Mouse (Mus musculus) 3134 (cell line): ENCODE data around the gene Ehd3.

ENCODE experiments used
- DNase-seq: peaks from one replicate; pipeline ENCODE4 v3.0.0-alpha.2; 2011; ENCODE audit warnings: low spot score; ENCODE audit not compliant: insufficient read length; ENCODE audit errors: extremely low read depth

The Ehd3 gene

DNA sequence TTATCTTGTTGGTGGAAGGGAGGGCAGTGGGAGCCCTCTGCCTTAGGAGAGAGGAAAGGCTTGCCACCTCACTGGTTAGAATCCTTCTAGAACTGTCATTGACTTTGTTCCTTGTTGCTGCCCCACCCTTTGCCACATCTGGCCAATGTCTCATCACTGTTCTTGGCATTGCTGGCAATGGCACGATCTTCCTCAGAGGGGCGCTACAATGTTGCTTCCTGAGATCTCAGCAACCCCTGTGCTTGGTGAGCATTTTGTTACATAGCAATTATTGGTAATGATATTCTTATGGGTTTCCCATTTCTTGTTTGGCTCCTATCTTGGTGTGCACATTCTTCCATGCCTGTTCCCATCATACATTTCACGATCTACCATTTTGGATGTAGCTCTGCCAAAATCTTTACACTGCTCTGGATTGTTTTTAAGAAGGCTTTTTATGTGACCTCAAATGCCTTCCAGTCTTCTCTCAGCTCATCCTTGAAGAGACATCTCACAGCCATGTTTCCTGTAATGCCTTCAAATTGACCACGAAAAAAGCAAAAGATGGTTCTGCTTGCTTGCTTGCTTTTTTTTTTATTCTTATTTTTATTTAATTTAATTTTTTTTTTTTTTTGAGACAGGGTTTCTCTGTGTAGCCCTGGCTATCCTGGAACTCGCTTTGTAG, at the start of gene Ehd3:
Gene Ehd3 (plus strand): TSS at position 614 of the 664 bp plus-strand sequence.
- DNase-seq, result no peak

DNA sequence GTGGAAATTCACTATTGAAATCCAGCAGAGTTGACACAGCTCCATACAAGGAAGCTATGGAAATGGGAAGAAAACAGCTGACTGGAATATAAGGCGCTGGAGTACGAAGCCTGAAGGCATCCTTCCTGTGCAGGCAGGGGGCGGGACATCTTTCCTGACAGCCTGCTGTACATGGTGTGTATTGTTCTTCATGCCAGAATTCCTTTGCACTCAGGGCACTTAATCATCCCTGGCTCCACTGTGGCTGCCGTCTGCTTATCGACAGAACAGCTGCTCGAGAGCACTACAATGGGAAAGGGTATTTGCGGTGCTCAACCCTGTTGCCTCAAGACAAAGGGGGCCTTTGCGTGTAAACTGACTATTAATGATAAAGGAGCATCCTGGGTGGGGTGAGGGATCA, 33.0 kb upstream of the Ehd3 start:
- no peak for DNase-seq

DNA sequence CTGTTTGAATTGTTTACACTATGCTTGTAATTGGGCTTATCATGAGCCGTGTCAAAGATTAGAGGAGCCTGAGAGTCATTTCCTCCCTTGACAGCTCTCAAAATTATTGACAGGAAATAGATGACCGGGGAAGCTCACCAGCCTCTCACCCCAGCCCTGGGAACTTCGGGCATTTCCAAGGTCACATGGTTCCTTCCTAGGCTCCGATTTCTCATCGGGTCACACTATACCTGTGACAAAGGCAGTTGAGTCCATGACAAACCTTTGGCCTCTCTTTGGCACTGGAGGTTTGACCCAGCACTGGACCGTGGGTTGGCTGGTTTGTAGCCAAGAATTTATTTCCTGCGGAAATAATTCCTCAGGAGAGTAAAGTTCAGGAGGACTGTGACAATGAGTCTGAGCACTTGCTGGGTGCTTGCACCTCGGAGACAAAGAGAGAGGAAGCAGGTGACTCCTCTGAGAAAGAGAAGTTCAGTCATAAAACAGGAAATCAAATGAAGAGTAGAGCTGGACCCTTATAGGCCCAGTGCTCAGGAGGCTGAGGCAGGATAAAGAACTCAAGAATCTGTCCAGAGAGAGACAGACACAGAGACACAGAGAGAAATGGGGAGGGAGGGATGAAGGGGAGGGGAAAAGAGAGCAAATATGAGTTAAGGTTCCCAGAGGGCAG, 17.2 kb upstream of the Ehd3 start:
- no peak for DNase-seq

DNA sequence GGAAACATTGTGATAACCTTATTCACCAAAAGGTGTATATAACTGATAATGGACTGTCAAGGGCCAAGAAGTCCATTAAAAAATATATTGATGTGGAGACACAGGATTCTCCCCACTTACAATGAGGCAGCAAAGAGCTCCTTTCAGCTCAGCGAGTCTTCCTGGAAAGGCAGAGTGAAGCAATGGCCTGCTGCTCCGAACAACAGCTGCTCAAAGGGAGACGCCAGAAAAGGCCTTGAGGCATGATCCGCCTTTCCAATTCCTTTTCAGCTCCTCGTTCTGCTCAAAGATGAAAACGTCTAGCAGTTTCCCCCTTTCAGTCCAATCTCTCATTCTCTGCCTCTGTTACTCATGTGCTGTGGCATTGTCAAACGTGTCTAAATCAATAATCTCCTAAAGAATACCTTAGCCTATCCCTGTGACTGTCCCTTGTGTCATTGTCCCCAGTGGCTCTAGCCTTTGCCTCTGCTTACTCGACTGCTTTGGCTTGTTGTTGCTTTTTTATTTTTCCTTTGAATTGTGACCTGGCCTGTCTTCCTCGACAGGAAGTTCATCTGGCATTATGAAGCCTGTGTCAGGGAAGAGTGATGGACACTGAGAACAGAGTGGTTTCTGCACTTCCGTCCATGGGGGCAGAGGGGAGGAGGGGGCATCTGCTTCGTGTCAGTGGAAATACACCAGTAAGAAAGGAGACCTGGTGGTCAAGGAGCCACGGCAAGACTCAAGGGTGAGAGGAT, 13.5 kb upstream of the Ehd3 start:
- DNase-seq, result no peak

DNA sequence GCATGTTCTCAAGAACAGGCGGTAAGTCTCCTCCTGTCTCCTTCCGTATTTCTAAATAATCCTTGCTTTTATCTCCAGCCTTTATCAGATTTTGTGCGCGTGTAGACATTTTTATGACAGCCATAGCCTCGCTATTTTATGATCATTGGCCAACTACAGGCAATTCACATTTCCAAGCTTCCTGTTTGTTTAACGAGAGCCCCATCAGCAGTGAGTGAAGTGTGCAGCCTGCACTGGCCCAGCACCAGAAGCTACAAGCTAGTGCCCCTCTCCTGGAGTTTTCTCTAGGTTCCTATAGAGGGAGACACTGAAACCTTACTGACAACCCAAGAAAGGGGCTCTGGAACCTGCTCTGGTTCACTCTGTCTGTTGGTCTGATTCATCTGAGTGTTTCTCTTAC, 7.1 kb upstream of the Ehd3 start:
- DNase-seq, result no peak

DNA sequence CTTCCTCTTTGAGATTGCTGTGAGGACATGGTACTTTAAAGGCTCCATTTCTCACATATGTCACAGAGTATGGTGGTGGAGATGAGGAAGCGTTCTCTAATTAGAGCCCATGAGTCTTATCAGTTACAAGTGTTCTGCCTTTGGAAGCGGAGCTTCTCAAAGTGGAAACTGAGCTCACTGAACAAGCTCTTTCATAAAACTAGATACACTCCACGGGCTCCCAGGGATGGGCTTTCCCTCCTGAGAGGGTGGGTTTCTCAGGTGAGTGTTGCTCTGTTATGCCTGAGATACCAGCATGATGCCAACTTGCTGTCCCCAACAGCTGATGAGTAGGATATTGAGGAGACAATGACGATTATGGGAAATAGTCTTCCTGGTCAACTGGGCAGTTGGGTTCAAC, 6.2 kb upstream of the Ehd3 start:
- no peak for DNase-seq

DNA sequence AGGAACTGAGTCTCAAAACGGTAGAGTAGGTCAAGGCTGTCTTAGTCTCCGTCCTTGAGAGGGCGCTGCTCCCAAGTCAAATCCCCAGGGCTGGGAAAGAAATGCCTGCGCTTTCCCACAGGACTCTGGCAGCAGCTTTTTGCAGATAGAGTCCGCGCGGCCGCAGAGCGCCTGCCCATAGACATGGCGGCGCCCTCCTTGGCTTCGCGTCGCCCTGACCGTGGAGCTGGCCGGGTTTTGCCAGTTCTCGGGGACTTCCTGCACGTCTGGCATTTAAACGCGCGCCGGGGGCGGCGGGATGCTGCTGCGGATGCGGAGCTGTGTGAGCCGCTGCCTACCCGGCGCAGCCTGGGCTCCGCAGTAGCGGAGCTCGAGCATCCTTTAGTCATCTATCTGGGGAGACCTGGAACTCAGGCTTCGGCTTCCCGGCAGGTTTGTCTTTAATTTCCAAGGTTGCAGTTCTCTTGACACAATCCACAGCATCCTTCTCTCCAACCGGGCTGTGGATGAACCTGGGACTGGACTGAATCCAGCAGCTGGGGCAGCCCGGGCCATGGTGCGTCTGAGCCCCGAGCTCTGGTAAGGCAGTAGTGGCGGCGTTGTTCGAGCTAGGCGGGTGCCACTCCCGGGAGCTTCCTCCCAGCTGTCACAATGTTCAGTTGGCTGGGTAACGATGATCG, 798 bp downstream of the Ehd3 start:
- DNase-seq, result peak; percentile 82

DNA sequence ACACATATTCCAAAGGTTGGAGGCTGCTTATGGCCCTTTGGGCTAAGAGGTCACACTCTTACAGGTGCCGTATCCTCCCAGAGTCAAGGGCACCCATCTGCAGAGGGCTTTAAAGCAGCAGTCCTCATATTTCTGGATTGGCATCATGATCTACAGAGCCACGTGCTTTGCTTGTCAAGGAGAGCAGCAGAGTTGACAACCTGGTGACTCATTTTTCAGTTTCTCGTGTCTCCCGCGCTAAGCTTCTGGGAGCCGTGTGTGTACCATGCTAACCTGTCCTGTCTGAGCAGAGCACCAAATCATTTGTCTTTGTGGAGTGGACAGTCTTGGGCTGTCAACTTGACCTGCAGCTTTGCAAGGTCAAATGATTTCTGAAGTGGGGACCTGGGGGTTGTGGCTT, 2.4 kb downstream of the Ehd3 start:
- no peak for DNase-seq

DNA sequence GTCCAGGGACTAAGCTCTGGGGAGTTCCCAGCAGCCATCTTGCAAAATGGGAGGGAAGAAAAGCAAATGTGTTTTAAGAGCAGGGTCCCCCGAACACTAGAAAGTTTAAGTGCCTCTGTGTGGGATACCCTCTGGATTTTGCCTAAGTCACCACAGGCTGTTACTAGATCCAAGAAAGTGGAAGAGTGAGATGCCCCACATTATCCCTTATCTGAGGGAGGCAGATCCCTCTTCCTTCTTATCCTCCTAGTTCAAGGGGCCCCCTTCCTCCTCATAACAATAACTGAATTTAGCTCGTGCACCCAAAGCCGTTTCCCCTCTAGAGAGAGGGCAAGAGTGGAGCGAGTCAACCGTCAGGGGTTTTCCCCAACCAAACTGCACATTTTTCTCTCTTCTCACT, 3.3 kb downstream of the Ehd3 start:
- no peak for DNase-seq

DNA sequence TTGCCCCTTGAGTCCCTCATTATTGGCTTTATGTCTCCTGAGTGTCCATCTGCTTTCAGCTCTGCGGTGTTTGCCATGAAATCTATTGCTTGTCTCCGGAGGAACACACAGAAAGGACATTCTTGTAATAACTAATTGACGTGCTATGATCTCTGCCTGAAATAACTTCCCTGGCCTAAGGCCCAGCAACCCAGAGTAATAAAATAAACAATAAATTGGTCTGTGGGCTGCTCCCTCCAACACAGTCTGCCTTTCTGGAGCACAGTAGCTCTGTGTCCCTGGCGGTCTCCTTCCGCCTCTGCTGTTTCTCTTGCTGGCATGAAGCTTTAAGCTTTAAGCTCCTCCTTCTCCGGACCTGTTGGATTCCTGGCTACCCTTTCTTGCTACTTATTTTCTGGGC, 4.5 kb downstream of the Ehd3 start:
- DNase-seq, result no peak

DNA sequence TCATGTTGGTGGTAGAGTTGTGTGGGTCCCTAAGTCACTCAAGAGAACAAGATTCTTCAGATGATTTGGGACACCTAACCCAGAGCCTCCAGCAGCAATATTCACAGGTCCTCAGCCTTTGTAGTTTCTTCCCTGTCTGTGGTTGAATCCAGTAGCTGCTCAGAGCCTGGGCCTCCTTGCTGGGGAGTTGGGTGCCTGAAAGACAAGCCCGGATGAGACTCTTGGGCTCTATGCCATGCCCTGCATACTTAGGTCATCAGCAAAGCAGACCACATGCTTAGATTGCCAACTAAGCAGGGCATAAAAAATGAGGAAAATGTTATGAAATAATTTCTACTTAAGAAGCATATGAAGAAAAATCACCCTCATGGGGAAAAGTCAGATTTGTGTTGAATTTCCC, 6.9 kb downstream of the Ehd3 start:
- DNase-seq, result no peak

DNA sequence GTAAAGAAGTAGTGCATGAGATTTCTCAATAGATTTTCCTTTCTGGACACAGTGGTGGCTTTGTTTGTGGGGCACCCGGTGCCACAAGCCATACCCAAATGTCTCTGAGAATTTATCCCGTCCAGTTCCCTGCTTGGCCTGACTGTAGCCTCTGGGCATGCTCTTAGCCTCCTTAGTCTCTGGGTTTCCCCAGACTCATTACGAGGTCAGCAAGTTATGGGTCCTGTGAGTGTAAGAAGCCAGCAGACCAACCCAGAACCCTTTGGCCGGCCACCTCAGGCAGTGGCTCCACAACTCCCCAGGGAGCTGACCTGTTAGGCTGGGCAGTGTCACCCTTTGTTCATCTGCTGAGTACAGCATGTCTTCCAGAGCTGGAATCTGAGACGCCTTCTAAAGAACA, 7.6 kb downstream of the Ehd3 start:
- DNase-seq, result peak; percentile 37

DNA sequence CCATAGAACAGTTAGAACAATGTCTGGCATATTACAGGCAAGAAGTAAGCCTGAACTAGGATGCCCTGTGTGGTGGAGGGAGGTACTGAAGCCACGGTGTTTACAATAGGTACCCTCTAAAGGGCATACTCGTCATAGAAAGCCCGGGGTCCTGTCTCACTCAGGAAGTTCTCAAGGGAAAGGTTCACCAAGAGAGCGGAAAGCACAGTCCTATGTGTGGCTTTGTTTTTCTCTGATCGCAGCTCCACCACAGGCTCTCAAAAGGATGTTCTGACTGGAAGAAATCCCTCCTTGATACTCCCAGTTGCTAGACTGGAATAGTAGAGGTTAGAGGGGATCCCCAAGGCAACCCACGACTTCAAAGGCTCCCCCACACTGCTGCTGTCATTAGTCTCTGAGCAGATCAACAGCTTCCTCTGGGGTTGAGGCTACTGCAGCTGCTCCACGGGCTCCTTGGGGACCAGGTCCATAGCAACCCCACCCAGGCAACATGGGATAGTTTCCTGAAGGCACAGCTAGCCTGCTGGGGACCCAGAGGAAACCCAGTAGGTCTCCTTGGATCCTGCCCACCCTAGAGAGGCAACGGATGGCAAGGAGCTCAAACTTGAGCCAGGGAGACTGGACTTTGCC, 9.2 kb downstream of the Ehd3 start:
- no peak for DNase-seq

DNA sequence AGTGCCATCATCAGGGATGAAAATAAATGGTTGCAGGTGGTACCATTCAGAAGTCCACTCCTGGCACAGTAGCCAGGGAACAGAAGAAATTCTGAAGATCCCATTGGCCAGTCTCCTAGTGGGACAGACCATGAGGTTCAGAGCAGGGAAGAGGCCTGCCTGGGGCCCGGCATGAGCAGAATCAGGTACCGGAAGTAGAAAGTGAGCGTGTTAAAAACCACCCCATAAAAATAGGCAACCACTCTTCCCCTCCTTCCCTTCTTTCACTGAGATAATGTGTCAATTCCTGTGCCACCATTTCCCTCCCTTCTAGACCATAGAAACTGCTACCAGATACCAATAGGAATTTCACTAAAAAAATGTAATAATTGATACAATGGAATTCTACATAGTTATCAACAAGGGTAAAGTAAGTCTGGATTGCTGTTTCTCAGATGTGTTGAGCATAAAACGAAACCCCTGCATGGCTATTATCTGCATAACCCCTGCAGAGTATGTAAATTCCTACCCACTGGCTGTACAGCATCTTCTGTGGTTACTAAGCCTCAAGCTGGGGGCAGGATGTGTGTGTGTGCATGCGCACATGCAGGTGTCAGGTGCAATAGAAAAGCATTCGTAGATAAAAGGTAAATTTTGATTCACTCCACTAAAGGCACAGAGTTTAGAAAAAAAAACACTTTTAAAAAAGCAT, 10.7 kb downstream of the Ehd3 start:
- no peak for DNase-seq

DNA sequence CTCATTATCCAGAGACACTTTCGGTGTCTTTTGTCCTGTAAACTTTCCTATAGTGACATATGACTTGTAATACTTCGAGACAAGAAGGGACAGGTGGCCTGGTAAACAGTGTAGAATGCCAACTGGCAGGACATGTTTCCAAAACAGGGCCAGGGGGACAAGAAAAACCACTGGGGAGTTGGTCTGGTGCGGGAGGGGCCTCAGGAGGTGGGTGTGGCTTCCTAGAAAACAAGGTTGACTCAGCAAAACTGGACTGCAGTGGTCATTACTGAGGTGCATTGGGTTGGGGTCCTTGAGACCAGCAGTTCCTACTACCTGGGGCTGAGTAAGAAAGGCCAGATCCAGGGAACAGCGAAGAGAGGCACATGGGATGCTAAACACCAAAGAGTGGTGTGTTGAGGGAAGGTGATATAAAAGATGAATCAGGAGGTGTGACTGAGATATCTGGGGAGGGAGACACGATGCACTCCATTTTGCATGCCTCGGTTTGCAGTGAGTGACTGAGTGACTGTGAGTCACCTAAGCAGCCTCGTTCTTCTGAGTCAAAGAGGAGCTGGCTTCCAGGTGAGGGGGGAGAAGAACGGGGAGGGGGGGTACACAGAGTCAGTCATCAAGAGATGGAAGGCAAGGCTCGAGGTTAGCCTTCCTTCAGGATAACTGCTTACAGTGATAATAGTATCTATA, 13.9 kb downstream of the Ehd3 start:
- DNase-seq, result no peak

DNA sequence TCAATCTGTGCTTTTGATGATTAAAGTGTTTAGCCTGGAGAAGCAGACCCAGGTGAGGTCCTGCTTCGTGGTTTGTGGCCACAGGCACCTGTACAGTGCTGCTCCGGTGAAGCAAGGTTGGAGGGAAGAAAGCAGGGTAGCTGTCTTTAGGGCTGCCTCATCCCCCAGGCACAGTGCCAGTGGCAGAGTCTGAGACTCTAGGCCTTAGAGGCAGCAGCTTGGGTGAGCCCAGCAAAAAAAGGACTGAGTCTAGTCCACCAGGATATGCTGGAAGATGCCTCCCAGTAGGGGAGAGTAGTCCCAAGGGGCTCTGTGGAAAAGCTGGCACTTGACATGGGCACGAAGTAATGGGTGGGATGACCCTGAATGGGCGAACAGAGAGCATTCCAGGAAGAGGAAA, 15.0 kb downstream of the Ehd3 start:
- DNase-seq, result no peak

DNA sequence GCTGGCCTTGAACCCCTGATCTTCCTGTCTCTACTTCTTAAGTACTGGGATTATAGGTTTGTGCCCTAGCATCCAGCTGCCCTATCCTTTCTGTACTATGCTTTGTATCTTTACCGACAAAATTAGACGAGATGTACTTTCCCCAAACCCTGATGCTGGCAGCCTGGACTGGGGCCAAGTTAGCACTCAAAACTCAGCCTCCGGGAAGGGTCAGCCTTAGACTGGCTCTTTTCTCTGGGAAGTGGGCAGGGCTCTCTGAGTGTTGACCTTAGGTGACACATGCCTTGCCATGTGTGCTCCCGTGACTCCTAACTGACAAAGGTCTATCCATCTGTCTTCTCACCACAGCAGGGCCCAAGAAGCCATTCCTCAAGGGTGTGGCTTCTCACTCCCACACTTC, 16.8 kb downstream of the Ehd3 start:
- no peak for DNase-seq

DNA sequence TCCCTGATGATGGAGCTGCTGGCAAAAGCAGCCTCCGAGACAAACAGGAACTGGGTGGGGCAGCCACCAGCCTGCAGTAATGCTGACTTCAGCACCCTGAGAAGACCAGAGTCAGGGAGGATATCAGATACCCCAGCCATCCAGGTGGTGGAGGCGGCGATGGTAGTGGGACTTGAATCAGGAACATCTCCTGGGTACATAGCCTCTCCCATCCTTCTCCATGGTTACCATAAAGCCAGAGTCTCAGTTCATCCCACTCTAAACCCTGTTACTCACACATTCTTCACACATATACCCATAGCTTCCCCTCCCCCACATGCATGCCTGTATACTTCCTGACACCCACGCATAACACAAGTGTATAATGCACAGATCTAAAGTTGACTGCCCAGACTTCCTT, 18.3 kb downstream of the Ehd3 start:
- DNase-seq, result no peak

DNA sequence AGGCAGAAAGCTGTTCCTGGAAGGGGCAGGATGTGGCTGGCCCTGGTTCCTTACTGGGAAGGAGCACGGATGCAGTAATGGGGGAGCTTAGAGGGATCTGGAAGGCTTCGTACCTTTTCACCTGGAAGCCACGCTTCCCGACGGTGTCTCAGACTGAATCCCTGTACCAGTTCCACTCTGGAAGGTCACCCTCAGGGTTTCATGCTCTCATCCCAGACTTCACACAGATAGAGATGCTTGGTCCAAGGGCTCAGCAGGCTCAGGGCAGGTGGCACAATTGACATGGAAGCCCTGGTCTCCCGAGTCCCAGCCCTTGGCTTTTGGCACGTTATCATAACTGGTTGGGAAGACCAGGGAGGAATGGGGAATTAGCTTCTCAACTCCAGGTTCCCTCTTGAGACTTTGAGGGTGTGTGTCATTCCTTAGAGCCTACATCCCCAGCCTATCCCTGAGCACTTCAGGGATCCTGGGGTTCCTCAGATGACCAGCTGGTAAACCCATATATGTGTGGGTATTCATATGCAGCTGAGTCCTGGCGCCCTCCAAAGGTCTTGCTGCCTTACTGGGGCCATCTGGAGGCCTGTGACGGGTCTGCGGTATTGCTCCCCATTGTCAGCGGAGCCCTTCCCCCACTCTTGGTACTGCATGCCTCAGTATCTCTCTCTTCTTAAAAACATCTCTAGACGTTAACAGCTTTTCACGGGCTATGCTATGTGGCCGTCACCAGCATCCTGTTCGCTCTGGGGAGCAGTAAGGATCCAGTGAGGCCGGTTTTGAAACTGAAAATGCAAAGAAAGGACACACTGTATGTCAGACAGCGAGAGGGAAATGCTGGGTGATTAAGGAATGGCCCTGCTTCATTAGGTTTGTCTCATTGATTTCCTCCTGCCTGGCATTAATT, 19.4 kb downstream of the Ehd3 start:
- no peak for DNase-seq
